Mouse (Mus musculus): ENCODE results near the gene Tcf15. TPM values are rescaled to one million over a fixed set of nuclear protein-coding genes. Genes with fewer than 3 reads are reported as not detected.
A peak's percentile ranks its signal among the peaks of the same experiment; 100 is the strongest.

Gene Tcf15
- total and polyA plus RNA-seq, 3 experiments = 25.9 to 32.1 (median 26.7) TPM

DNA sequence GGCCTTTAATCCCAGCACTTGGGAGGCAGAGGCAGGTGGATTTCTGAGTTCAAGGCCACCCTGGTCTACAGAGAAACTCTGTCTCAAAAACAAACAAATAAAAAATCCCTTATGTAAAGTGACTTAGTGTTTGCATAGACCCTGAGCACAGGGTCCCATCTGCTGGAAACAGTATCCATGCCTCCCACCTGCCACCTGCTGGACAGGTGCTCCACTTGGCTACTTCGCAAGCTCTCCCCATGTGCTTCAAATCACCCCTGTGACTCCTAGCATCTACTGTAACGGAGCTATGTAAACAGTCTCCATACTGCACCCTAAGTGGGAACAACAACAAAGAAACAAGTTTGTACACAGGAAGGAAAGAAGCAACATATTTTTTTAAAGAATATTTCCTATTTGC is 14.8 kb upstream of the Tcf15 start:
- DNase-seq = no peak
- intact Hi-C loops (cut with DNase I) = no loop called here
- Histone ChIP-seq H3K27ac (no peak overlapping the region), H3K36me3 (ENCODE audit: control insufficient read depth, insufficient read depth, low read length) (no peaks in the 10 kb centered on the region), H3K27me3 (ENCODE audit: control insufficient read depth, insufficient read depth, low read length) (no peaks in the 10 kb centered on the region), H3K9ac (ENCODE audit: low read depth, low read length) (no peak overlapping the region), H3K79me2 (replicated peaks; ENCODE audit: control insufficient read depth, insufficient read depth, low read length) (no peaks in the 10 kb centered on the region), H3K4me1 (ENCODE audit: control insufficient read depth, insufficient read depth, low read length) (peaks cover 4% of the 10 kb centered on the region), H3K4me3 (no peak overlapping the region)
- TF ChIP-seq EP300 (IDR thresholded peaks at IDR 0.05; ENCODE audit: insufficient read depth, low read depth, low read length) (no peak), POLR2A (IDR thresholded peaks at IDR 0.05; ENCODE audit: insufficient read depth, low read depth, low read length) (no peak), CTCF (IDR thresholded peaks at IDR 0.05) (no peak)
- WGBS = 80% methylated on average over 2 of the region's 2 CpGs

- no peak overlapping the region for H3K27ac ChIP-seq
- peaks cover 4% of the 10 kb centered on the region for H3K4me1 ChIP-seq (ENCODE audit: control insufficient read depth, insufficient read depth, low read length)
- no peaks in the 10 kb centered on the region for H3K27me3 ChIP-seq (ENCODE audit: control insufficient read depth, insufficient read depth, low read length)
- H3K79me2 ChIP-seq (replicated peaks; ENCODE audit: control insufficient read depth, insufficient read depth, low read length) = no peaks in the 10 kb centered on the region
- H3K36me3 ChIP-seq (ENCODE audit: control insufficient read depth, insufficient read depth, low read length) = no peaks in the 10 kb centered on the region
- DNase-seq = no peak
- TF ChIP-seq EP300 (IDR thresholded peaks at IDR 0.05; ENCODE audit: insufficient read depth, low read depth, low read length) (no peak), CTCF (IDR thresholded peaks at IDR 0.05) (no peak), POLR2A (IDR thresholded peaks at IDR 0.05; ENCODE audit: insufficient read depth, low read depth, low read length) (no peak)
- WGBS = 78% methylated on average over 3 of the region's 3 CpGs
- intact Hi-C loops (cut with DNase I) = no loop called here
- H3K4me3 ChIP-seq = no peak overlapping the region
- no peak overlapping the region for H3K9ac ChIP-seq (ENCODE audit: low read depth, low read length)
Measured at GRCm38 (mm10) chr2:152129778-152130177, 13.6 kb upstream of the Tcf15 start.

DNA sequence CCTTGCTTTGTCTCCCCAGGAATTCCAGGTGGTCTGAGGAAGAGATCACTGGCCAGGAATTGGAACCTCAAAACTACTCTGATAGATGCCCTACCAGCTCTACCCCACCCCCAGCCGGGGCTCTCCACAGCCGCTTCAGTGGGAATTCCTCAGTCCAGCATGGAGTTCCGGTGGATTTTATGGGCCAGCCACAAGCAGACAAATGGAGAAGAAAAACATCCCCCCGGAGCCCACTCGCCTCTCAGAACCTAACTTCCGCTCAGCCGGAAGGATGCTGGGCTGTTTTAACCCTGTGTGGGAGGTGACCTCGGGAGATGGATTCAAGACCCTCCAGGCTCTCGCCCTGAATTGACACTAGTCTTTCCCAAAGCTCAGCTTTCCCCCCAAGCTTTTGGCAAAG is 11.3 kb upstream of the Tcf15 start:
- no peaks in the 10 kb centered on the region for H3K36me3 ChIP-seq (ENCODE audit: control insufficient read depth, insufficient read depth, low read length)
- no peaks in the 10 kb centered on the region for H3K27me3 ChIP-seq (ENCODE audit: control insufficient read depth, insufficient read depth, low read length)
- H3K79me2 ChIP-seq (replicated peaks; ENCODE audit: control insufficient read depth, insufficient read depth, low read length) = no peaks in the 10 kb centered on the region
- intact Hi-C loops (cut with DNase I) = no loop called here
- 32% methylated on average over 9 of the region's 9 CpGs for WGBS
- TF ChIP-seq CTCF (IDR thresholded peaks at IDR 0.05) = no peak
- no peak for TF ChIP-seq POLR2A (IDR thresholded peaks at IDR 0.05; ENCODE audit: insufficient read depth, low read depth, low read length)
- TF ChIP-seq EP300 (IDR thresholded peaks at IDR 0.05; ENCODE audit: insufficient read depth, low read depth, low read length) = no peak
- no peak overlapping the region for H3K9ac ChIP-seq (ENCODE audit: low read depth, low read length)
- DNase-seq = no peak
- no peak overlapping the region for H3K4me3 ChIP-seq
- H3K4me1 ChIP-seq (ENCODE audit: control insufficient read depth, insufficient read depth, low read length) = peaks cover 4% of the 10 kb centered on the region
- H3K27ac ChIP-seq = no peak overlapping the region

GRCm38 (mm10) chr2:152132691-152133090 is 10.7 kb upstream of the Tcf15 start:
- TF ChIP-seq CTCF (IDR thresholded peaks at IDR 0.05) (no peak), POLR2A (IDR thresholded peaks at IDR 0.05; ENCODE audit: insufficient read depth, low read depth, low read length) (no peak), EP300 (IDR thresholded peaks at IDR 0.05; ENCODE audit: insufficient read depth, low read depth, low read length) (no peak)
- no peaks in the 10 kb centered on the region for H3K36me3 ChIP-seq (ENCODE audit: control insufficient read depth, insufficient read depth, low read length)
- no peaks in the 10 kb centered on the region for H3K79me2 ChIP-seq (replicated peaks; ENCODE audit: control insufficient read depth, insufficient read depth, low read length)
- H3K27ac ChIP-seq = no peak overlapping the region
- H3K4me1 ChIP-seq (ENCODE audit: control insufficient read depth, insufficient read depth, low read length) = peaks cover 4% of the 10 kb centered on the region
- WGBS = 48% methylated on average over 8 of the region's 8 CpGs
- intact Hi-C loops (cut with DNase I) = no loop called here
- H3K4me3 ChIP-seq = no peak overlapping the region
- DNase-seq = no peak
- H3K27me3 ChIP-seq (ENCODE audit: control insufficient read depth, insufficient read depth, low read length) = no peaks in the 10 kb centered on the region
- H3K9ac ChIP-seq (ENCODE audit: low read depth, low read length) = no peak overlapping the region

- WGBS = 66% methylated on average over 10 of the region's 10 CpGs
- DNase-seq = no peak
- intact Hi-C loops (cut with DNase I) = no loop called here
Measured at GRCm38 (mm10) chr2:152139191-152139987, 4.0 kb upstream of the Tcf15 start.

DNA sequence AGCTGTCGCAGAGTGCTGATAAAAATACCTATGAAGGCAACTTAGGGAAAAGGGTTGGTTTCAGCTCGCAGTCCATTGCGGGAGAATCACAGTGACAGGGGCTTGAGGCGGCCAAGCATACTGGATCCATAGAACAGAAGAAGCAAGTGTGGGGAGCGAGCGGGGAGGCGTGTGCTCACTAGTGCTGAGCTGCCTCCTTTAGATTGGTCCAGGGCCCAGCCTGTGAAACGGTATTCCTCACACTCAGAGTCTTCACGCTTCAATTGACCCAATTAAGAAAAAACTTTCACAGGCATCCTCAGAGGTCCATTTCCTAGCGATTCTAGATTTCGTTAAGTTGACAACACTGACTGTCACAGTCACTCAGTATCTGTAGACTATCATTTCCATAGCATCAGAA is 2.4 kb upstream of the Tcf15 start:
- H3K4me1 ChIP-seq (ENCODE audit: control insufficient read depth, insufficient read depth, low read length) = no peaks in the 10 kb centered on the region
- peaks cover 6% of the 10 kb centered on the region for H3K79me2 ChIP-seq (replicated peaks; ENCODE audit: control insufficient read depth, insufficient read depth, low read length)
- peak in 1 of 2 experiments; percentile 12 for DNase-seq
- no peak overlapping the region for H3K4me3 ChIP-seq
- no peak for TF ChIP-seq EP300 (IDR thresholded peaks at IDR 0.05; ENCODE audit: insufficient read depth, low read depth, low read length)
- no peak for TF ChIP-seq POLR2A (IDR thresholded peaks at IDR 0.05; ENCODE audit: insufficient read depth, low read depth, low read length)
- no peak for TF ChIP-seq CTCF (IDR thresholded peaks at IDR 0.05)
- H3K9ac ChIP-seq (ENCODE audit: low read depth, low read length) = no peak overlapping the region
- peaks cover 5% of the 10 kb centered on the region for H3K27me3 ChIP-seq (ENCODE audit: control insufficient read depth, insufficient read depth, low read length)
- 78% methylated on average over 11 of the region's 11 CpGs for WGBS
- H3K36me3 ChIP-seq (ENCODE audit: control insufficient read depth, insufficient read depth, low read length) = no peaks in the 10 kb centered on the region
- H3K27ac ChIP-seq = no peak overlapping the region
- intact Hi-C loops (cut with DNase I) = no loop called here

More at GRCm38 (mm10) chr2:152139191-152139987, 4.0 kb upstream of the Tcf15 start:
- no peak overlapping the region for H3K27ac ChIP-seq
- no peak for TF ChIP-seq EP300 (IDR thresholded peaks at IDR 0.05; ENCODE audit: insufficient read depth, low read depth, low read length)
- TF ChIP-seq CTCF (IDR thresholded peaks at IDR 0.05) = no peak
- no peak for TF ChIP-seq POLR2A (IDR thresholded peaks at IDR 0.05; ENCODE audit: insufficient read depth, low read depth, low read length)
- H3K36me3 ChIP-seq (ENCODE audit: control insufficient read depth, insufficient read depth, low read length) = no peaks in the 10 kb centered on the region
- no peak overlapping the region for H3K4me3 ChIP-seq
- no peak overlapping the region for H3K9ac ChIP-seq (ENCODE audit: low read depth, low read length)
- H3K79me2 ChIP-seq (replicated peaks; ENCODE audit: control insufficient read depth, insufficient read depth, low read length) = peaks cover 6% of the 10 kb centered on the region
- H3K27me3 ChIP-seq (ENCODE audit: control insufficient read depth, insufficient read depth, low read length) = peaks cover 5% of the 10 kb centered on the region
- H3K4me1 ChIP-seq (ENCODE audit: control insufficient read depth, insufficient read depth, low read length) = no peaks in the 10 kb centered on the region

All from heart, adult 2 months (tissue).